Mouse (Mus musculus) hematopoietic multipotent progenitor cell, adult 10-12 weeks (in vitro differentiated cells): ENCODE results near the gene Plppr1. TPM values are rescaled to one million over a fixed set of nuclear protein-coding genes. Genes with fewer than 3 reads are reported as not detected.

Experiments
- polyA plus RNA-seq: library from polyadenylated mRNA; stranded (reverse); fragments of >175 nt; gene quantifications from 2 replicates; pipeline ENCODE4 v1.2.3, GENCODE M21; 2012; ENCODE audit warnings: low replicate concordance

The Plppr1 gene
- polyA plus RNA-seq = not detected in 2 replicates

DNA sequence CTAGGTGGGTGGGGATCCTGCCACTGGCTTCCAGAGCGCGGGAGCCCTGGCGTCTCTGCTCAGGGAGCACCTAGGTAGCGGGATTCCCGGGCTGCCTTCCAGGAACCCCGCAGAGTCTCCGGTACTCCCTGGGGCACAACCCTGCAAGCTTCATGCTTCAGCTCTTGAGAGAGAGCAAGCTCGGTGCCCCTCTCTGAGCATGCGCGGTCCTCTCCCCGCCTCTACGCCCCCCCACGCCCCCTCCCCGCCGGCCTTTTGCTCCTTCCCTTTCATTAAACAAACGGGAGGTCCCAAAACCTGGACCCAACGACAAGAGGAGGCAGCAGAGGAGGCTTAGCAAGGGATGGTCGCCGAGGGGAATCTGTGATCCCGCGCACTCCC lies at the start of gene Plppr1:
TSS of gene Plppr1 (plus strand) at position 253 of the 381 bp plus-strand sequence.

